Mouse (Mus musculus) midbrain, embryonic 16.5 days (tissue): ENCODE measurements around the gene Nkx2-5. TPM values are rescaled to one million over a fixed set of nuclear protein-coding genes. Genes with fewer than 3 reads are reported as not detected.

ENCODE experiments used
- ATAC-seq: fragments of 200-750 bp; cut with Nextera tagmentation; 2 replicates; pipeline ENCODE4 v1.8.0; 2017; ENCODE audit warnings: moderate TSS enrichment
- H3K27ac ChIP-seq: fragments of 300-500 bp; sonication (generic); 2 replicates; pipeline ENCODE4 v1.5.1; 2014; ENCODE audit warnings: mild to moderate bottlenecking, low read length, mixed read lengths
- H3K27me3 ChIP-seq: fragments of 300-500 bp; sonication (generic); 2 replicates; pipeline ENCODE4 v1.6.1; 2014; ENCODE audit warnings: low read depth, low read length, mixed read lengths; ENCODE audit not compliant: control insufficient read depth, insufficient read depth
- H3K36me3 ChIP-seq: fragments of 300-500 bp; sonication (generic); 2 replicates; pipeline ENCODE4 v1.6.1; 2014; ENCODE audit warnings: mild to moderate bottlenecking, low read length, moderate library complexity, mixed read lengths; ENCODE audit not compliant: control insufficient read depth, insufficient read depth
- H3K4me1 ChIP-seq: fragments of 300-500 bp; sonication (generic); 2 replicates; pipeline ENCODE4 v1.6.1; 2014; ENCODE audit warnings: mild to moderate bottlenecking, low read length, mixed read lengths; ENCODE audit not compliant: control insufficient read depth, insufficient read depth
- H3K4me2 ChIP-seq: fragments of 300-500 bp; sonication (generic); 2 replicates; pipeline ENCODE4 v1.6.1; 2014; ENCODE audit warnings: mild to moderate bottlenecking, low read length, mixed read lengths
- H3K4me3 ChIP-seq: fragments of 300-500 bp; sonication (generic); 2 replicates; pipeline ENCODE4 v1.5.1; 2014; ENCODE audit warnings: low read depth, mild to moderate bottlenecking, low read length, moderate library complexity, mixed read lengths
- H3K9ac ChIP-seq: fragments of 300-500 bp; sonication (generic); 2 replicates; pipeline ENCODE4 v1.6.1; 2014; ENCODE audit warnings: low read depth, low read length, mixed read lengths
- H3K9me3 ChIP-seq: fragments of 300-500 bp; sonication (generic); replicated peaks from 2 replicates; pipeline ENCODE4 v1.6.1; 2014; ENCODE audit warnings: mild to moderate bottlenecking, low read length, mixed read lengths; ENCODE audit not compliant: control insufficient read depth, poor library complexity, severe bottlenecking
- WGBS: fragments of 180-500 bp; shearing (Covaris S2); extraction: QIAGEN DNeasy Blood & Tissue Kit; methylation state at CpG from one replicate; pipeline ENCODE4 v1.1.7; 2014; 5-methylcytosine and 5-hydroxymethylcytosine counted together
- polyA plus RNA-seq: library from polyadenylated mRNA; unstranded; fragments of >200 nt; fragmentation: Nextera tagmentation; extraction: Ambion mirVana; gene quantifications from 2 replicates; pipeline ENCODE4 v1.2.1, GENCODE M21; 2015

Nkx2-5 gene
- polyA plus RNA-seq, 1 experiment from 2014 or later: not detected

GRCm38 (mm10) chr17:26835956-26836355 is 8.9 kb downstream of the Nkx2-5 start:
- Histone ChIP-seq H3K27me3 (peaks cover 65% of the 10 kb centered on the region), H3K4me1 (peaks cover 3% of the 10 kb centered on the region; the same call in 1 of the 2 replicates), H3K4me3 (no peak overlapping the region), H3K27ac (no peak overlapping the region), H3K9ac (no peak overlapping the region), H3K4me2 (no peak overlapping the region), H3K36me3 (no peaks in the 10 kb centered on the region), H3K9me3 (no peaks in the 10 kb centered on the region)
- no peak for ATAC-seq
- 5% methylated on average over 8 of the region's 8 CpGs for WGBS

GRCm38 (mm10) chr17:26834966-26835755 is 9.6 kb downstream of the Nkx2-5 start:
- WGBS: 27% methylated on average over 9 of the region's 9 CpGs
- Histone ChIP-seq H3K4me3 (no peak overlapping the region), H3K4me2 (no peak overlapping the region), H3K9ac (no peak overlapping the region), H3K36me3 (no peaks in the 10 kb centered on the region), H3K4me1 (peaks cover 3% of the 10 kb centered on the region; the same call in 1 of the 2 replicates), H3K9me3 (no peaks in the 10 kb centered on the region), H3K27me3 (peaks cover 58% of the 10 kb centered on the region), H3K27ac (no peak overlapping the region)
- ATAC-seq: no peak

- H3K27ac ChIP-seq: no peak overlapping the region
- WGBS: 78% methylated on average over 5 of the region's 5 CpGs
Observed at GRCm38 (mm10) chr17:26834302-26834965, 10.4 kb downstream of the Nkx2-5 start.

DNA sequence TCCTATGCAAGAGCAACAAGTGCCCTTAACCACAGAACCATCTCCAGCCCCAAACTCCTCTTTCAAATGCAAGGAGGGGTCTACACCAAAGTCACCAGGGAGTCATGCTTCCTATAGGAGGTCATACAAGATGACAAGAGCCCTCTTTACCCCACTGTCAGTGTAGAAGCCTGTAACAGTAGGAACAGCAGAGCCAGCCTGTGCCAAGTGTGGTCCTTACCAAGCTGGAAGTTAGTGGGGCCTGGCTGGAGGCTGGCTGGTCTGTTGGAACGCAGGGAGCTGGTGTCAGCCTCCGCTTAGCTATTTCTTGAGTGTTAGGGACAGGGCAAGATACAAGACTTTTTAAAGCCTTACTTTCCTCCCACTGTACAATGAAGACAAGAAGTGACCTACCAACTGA is 11.0 kb downstream of the Nkx2-5 start:
- H3K36me3 ChIP-seq: no peaks in the 10 kb centered on the region
- H3K27ac ChIP-seq: no peak overlapping the region
- no peak for ATAC-seq
- 78% methylated on average over 2 of the region's 2 CpGs for WGBS
- H3K27me3 ChIP-seq: peaks cover 45% of the 10 kb centered on the region
- no peak overlapping the region for H3K4me2 ChIP-seq
- no peak overlapping the region for H3K4me3 ChIP-seq
- no peaks in the 10 kb centered on the region for H3K4me1 ChIP-seq
- no peaks in the 10 kb centered on the region for H3K9me3 ChIP-seq
- no peak overlapping the region for H3K9ac ChIP-seq

More at GRCm38 (mm10) chr17:26834302-26834965, 10.4 kb downstream of the Nkx2-5 start:
- peaks cover 51% of the 10 kb centered on the region for H3K27me3 ChIP-seq
- peaks cover 3% of the 10 kb centered on the region; the same call in 1 of the 2 replicates for H3K4me1 ChIP-seq
- ATAC-seq: no peak
- H3K36me3 ChIP-seq: no peaks in the 10 kb centered on the region
- H3K4me3 ChIP-seq: no peak overlapping the region
- H3K9ac ChIP-seq: no peak overlapping the region
- H3K4me2 ChIP-seq: no peak overlapping the region
- H3K9me3 ChIP-seq: no peaks in the 10 kb centered on the region

DNA sequence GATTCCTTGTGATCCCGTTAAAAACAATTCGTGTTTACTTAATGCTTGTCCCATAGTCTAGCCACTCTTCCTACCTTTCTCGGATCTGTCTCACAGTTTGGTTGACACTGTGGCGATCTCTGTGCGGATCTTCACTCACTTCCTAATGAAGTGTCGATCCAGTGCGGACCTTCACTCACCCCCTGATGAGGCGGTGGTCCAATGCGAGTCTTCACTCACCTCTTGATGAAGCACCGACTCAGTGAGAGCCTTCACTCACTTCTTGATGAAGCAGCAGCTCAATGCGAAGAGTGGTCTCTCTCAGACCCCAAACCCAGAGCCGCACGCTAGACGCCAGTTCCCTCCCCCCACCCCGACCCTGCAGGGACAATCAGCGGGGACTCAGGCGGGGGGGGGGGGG is 18.7 kb downstream of the Nkx2-5 start:
- no peak overlapping the region for H3K4me2 ChIP-seq
- H3K9ac ChIP-seq: no peak overlapping the region
- H3K9me3 ChIP-seq: no peaks in the 10 kb centered on the region
- no peak overlapping the region for H3K27ac ChIP-seq
- no peak for ATAC-seq
- no peaks in the 10 kb centered on the region for H3K4me1 ChIP-seq
- no peaks in the 10 kb centered on the region for H3K27me3 ChIP-seq
- 78% methylated on average over 14 of the region's 17 CpGs for WGBS
- H3K36me3 ChIP-seq: no peaks in the 10 kb centered on the region
- H3K4me3 ChIP-seq: no peak overlapping the region

GRCm38 (mm10) chr17:26817776-26818175 is 27.0 kb downstream of the Nkx2-5 start:
- H3K27me3 ChIP-seq: no peaks in the 10 kb centered on the region; the same call in 1 of the 2 replicates
- no peak overlapping the region for H3K4me3 ChIP-seq
- H3K27ac ChIP-seq: no peak overlapping the region
- ATAC-seq: no peak
- no peaks in the 10 kb centered on the region for H3K36me3 ChIP-seq
- no peaks in the 10 kb centered on the region for H3K4me1 ChIP-seq
- H3K9me3 ChIP-seq: no peaks in the 10 kb centered on the region
- no peak overlapping the region for H3K9ac ChIP-seq
- H3K4me2 ChIP-seq: no peak overlapping the region

DNA sequence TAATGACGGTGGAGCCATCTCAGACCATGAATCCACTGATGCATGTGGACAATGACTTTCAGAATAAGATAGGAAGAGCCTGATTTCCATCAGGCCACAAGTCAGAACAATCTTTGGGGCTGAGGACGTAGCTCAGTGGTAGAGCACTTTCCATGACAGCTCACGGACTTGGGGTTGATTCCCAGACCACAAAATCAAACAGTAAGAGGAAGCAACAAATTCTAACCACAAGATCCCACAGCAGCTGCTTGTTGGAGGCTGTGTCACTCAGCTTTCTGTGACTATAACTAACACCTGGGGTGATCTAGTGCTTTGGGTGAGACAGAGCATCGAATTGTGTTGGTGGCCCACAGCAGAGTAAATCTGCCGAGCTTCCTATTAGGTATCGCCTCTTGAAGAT is 28.0 kb downstream of the Nkx2-5 start:
- Histone ChIP-seq H3K27me3 (no peaks in the 10 kb centered on the region; the same call in 1 of the 2 replicates), H3K4me3 (no peak overlapping the region), H3K36me3 (no peaks in the 10 kb centered on the region), H3K9me3 (no peaks in the 10 kb centered on the region), H3K4me1 (no peaks in the 10 kb centered on the region), H3K4me2 (no peak overlapping the region), H3K9ac (no peak overlapping the region), H3K27ac (no peak overlapping the region)
- 86% methylated on average over 6 of the region's 6 CpGs for WGBS
- no peak for ATAC-seq

DNA sequence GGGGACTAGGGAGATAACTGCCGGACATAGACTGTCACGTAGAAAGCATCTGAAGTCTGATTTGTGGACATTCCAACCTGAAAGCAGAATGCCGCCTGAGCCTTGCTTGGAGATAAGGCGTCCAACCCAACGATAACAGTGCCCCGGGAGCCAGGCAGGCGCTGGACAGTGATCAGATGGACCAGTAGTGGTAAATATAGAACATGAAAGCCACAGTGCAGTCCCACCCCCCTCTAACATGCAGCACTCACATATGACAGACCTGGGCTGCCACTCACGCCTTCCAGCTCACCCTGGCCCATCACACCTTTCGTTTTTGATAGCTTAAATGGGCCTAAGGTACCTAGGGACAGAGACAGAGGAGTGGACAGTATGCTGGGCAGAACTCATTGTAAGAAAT is 31.3 kb downstream of the Nkx2-5 start:
- no peaks in the 10 kb centered on the region for H3K4me1 ChIP-seq
- no peaks in the 10 kb centered on the region for H3K36me3 ChIP-seq
- H3K4me2 ChIP-seq: no peak overlapping the region
- no peak overlapping the region for H3K4me3 ChIP-seq
- no peak overlapping the region for H3K9ac ChIP-seq
- no peak overlapping the region for H3K27ac ChIP-seq
- no peaks in the 10 kb centered on the region for H3K9me3 ChIP-seq
- WGBS: 89% methylated on average over 9 of the region's 9 CpGs
- no peaks in the 10 kb centered on the region; the same call in 1 of the 2 replicates for H3K27me3 ChIP-seq
- ATAC-seq: no peak

GRCm38 (mm10) chr17:26812607-26813006 is 32.2 kb downstream of the Nkx2-5 start:
- Histone ChIP-seq H3K4me2 (no peak overlapping the region), H3K9ac (no peak overlapping the region), H3K36me3 (no peaks in the 10 kb centered on the region), H3K4me3 (no peak overlapping the region), H3K9me3 (no peaks in the 10 kb centered on the region), H3K27ac (no peak overlapping the region), H3K27me3 (no peaks in the 10 kb centered on the region; the same call in 1 of the 2 replicates), H3K4me1 (no peaks in the 10 kb centered on the region)
- ATAC-seq: no peak
- WGBS: 68% methylated on average over 2 of the region's 2 CpGs
